Mouse (Mus musculus) gastrocnemius, adult 2 months (tissue): ENCODE data around the gene Gm10197. TPM values are rescaled to one million over a fixed set of nuclear protein-coding genes. Genes with fewer than 3 reads are reported as not detected.

Source experiments
- DNase-seq: peaks from one replicate; pipeline ENCODE4 v3.0.0; 2022
- H3K27ac ChIP-seq: fragments of 200-600 bp; 2 replicates; pipeline ENCODE4 v1.8.1; 2022; ENCODE audit warnings: mild to moderate bottlenecking
- H3K4me3 ChIP-seq: fragments of 200-600 bp; 2 replicates; pipeline ENCODE4 v1.8.1; 2022; ENCODE audit warnings: mild to moderate bottlenecking, moderate library complexity
- CTCF ChIP-seq: fragments of 200-600 bp; IDR thresholded peaks from 2 replicates; pipeline ENCODE4 v1.8.1; 2022; ENCODE audit warnings: antibody characterized with exemption, mild to moderate bottlenecking, moderate library complexity
- intact Hi-C: fragments of 180-260 bp; cut with DNase I; formaldehyde crosslinking; loops from one replicate; pipeline ENCODE4 v1.15.1; 2025
- total RNA-seq, 2 experiments: library from RNA; stranded (reverse); gene quantifications; 2 replicates each; pipeline ENCODE4 v1.2.3; 2021

Gene Gm10197
- total RNA-seq, 2 experiments from 2014 or later = not detected

GRCm38 (mm10) chr19:53335241-53335640, 36.3 kb downstream of the Gm10197 start:
- no peak for DNase-seq
- Histone ChIP-seq H3K4me3 (no peak overlapping the region), H3K27ac (no peak overlapping the region)
- intact Hi-C loops = no loop called here
- no peak for TF ChIP-seq CTCF

- H3K4me3 ChIP-seq = no peak overlapping the region
- no peak for DNase-seq
- intact Hi-C loops = loop anchor here (5.0 kb wide), 1 partner anchor 34 kb away; no protein-coding TSS in a partner anchor
- no peak overlapping the region for H3K27ac ChIP-seq
- no peak for TF ChIP-seq CTCF
Observed at GRCm38 (mm10) chr19:53333730-53334129, 37.8 kb downstream of the Gm10197 start.

- no peak for TF ChIP-seq CTCF
- intact Hi-C loops = loop anchor here (5.0 kb wide), 1 partner anchor 35 kb away; no protein-coding TSS in a partner anchor
- H3K4me3 ChIP-seq = no peak overlapping the region
- H3K27ac ChIP-seq = no peak overlapping the region
- no peak for DNase-seq
Observed at GRCm38 (mm10) chr19:53331882-53332500, 39.6 kb downstream of the Gm10197 start.

GRCm38 (mm10) chr19:53329992-53330381, 41.6 kb downstream of the Gm10197 start:
- Histone ChIP-seq H3K4me3 (peak overlapping the region; percentile 93), H3K27ac (peak overlapping the region; percentile 95)
- intact Hi-C loops = loop anchor here (1.0 to 5.0 kb wide), 2 partner anchors 37 to 82 kb away; no protein-coding TSS in a partner anchor
- DNase-seq = peak; percentile 90
- TF ChIP-seq CTCF = no peak

- DNase-seq = peak; percentile 95
- Histone ChIP-seq H3K4me3 (peak overlapping the region; percentile 93), H3K27ac (peak overlapping the region; percentile 95)
- intact Hi-C loops = loop anchor here (1.0 kb wide), 1 partner anchor 81 kb away; no protein-coding TSS in a partner anchor
- peak; percentile 88 for TF ChIP-seq CTCF
Observed at GRCm38 (mm10) chr19:53329221-53329991, 42.2 kb downstream of the Gm10197 start.

- intact Hi-C loops = no loop called here
- DNase-seq = no peak
- no peak for TF ChIP-seq CTCF
- Histone ChIP-seq H3K4me3 (no peak overlapping the region), H3K27ac (peak overlapping the region; percentile 57)
Observed at GRCm38 (mm10) chr19:53328116-53328515, 43.5 kb downstream of the Gm10197 start.

- H3K27ac ChIP-seq = peak overlapping the region; percentile 92
- H3K4me3 ChIP-seq = peak overlapping the region; percentile 69
- no peak for TF ChIP-seq CTCF
- DNase-seq = peak; percentile 86
- intact Hi-C loops = no loop called here
Observed at GRCm38 (mm10) chr19:53325578-53326295, 45.8 kb downstream of the Gm10197 start.

GRCm38 (mm10) chr19:53324866-53325265, 46.7 kb downstream of the Gm10197 start:
- H3K27ac ChIP-seq = peak overlapping the region; percentile 92
- DNase-seq = no peak
- no peak overlapping the region for H3K4me3 ChIP-seq
- TF ChIP-seq CTCF = no peak
- intact Hi-C loops = no loop called here

- no peak for DNase-seq
- intact Hi-C loops = no loop called here
- H3K27ac ChIP-seq = no peak overlapping the region
- TF ChIP-seq CTCF = peak; percentile 52
- no peak overlapping the region for H3K4me3 ChIP-seq
Observed at GRCm38 (mm10) chr19:53322438-53323048, 49.0 kb downstream of the Gm10197 start.

Other genes starting within 250 kb of the Gm10197 start
- gene Add3, start 231.3 kb downstream of the Gm10197 start, total RNA-seq = 10 to 100 TPM; 17.0 to 29.5 TPM
- gene Mxi1, start 61.2 kb downstream of the Gm10197 start, total RNA-seq = 10 to 100 TPM; 38.1 to 53.6 TPM
- gene Smndc1, start 18.8 kb upstream of the Gm10197 start, total RNA-seq = 10 to 100 TPM; 28.1 to 30.7 TPM
- gene Dusp5, start 157.3 kb upstream of the Gm10197 start, total RNA-seq = 1 to 10 TPM in 1 of 2 experiments, under 1 TPM in 1; 0.86 to 1.2 TPM
- gene Nutf2-ps1, start 217.3 kb upstream of the Gm10197 start, total RNA-seq = 10 to 100 TPM; 67.8 to 83.3 TPM
- gene Smc3, start 228.6 kb upstream of the Gm10197 start, total RNA-seq = 10 to 100 TPM; 15.6 to 20.0 TPM